Mouse (Mus musculus) cerebellum, adult 11 months (tissue): ENCODE measurements around the gene Dmxl2.

Experiments
- DNase-seq: peaks from one replicate; pipeline ENCODE4 v3.0.0; 2022

Dmxl2 gene

DNA sequence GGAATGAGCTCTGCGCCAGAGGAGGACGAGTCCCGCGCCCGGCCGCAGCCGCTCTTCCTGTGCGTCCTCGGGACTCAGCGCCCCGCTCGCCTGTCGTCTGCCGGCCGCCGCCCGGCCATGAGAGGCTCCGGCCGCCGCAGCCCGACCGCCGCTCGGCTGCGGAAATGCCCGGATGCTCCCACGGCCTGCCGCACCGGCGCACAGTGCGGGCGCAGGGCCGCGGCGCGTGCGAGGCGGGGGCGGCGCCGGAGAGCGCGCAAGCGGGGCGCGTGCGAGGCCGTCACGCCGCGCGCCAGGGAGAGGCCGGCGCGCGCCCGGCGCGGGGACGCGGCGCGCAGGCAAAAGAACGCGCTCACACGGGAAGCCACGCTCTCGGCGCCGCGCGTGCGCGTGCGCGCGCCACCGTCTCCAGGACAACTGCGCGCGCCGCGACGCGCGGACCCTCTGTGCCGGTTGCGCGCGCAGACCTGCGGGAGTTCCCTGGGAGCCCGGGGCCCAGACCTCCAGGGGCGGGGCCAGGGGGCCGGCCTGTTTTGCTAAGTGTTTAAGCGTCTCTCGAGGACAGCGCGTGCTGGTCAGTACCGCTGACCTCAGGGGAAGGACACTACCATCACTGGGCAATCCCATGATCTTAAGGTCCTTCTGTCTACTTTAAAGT, at the start of gene Dmxl2:
Dmxl2 (minus strand) TSS at position 174 of the 658 bp plus-strand sequence.
- DNase-seq = peak; percentile 90

DNA sequence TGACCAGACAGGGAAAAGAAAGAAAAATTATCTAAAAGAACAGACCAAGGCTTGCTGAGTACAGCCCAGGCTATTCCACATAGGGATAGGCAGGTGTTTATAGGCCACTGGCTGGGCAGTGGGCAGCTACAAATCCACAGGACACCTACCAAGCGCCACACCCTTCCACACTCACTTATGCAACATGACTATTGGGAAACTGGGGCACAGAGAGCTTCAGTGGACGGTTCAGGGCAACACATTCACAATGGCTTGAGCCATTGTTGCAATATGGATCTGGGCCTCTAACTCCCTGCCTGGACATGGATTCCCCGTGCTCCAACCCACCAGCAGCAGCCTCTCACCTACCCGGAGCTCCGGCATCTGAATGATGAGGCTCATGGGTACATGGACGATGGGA, 48.0 kb upstream of the Dmxl2 start:
- no peak for DNase-seq

DNA sequence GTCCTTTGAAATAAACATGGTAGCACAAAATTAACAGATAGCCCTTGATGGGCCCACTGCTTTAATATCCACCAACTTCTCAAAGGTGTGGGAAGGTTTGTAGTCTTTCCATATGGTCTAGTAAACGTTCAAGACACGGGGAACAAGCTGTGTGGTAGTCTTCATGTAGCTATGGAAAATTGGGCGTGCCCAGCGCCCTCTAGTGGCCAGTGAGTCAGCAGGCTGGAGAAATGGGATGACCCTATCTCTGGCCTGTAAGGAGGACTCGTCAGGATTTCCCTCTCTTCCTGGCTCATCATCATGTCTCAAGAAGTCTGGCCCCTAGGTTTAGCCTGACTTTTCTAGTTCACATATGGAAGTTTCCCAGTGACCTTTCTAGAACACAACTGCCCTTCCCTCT, 46.1 kb upstream of the Dmxl2 start:
- peak; percentile 66 for DNase-seq

DNA sequence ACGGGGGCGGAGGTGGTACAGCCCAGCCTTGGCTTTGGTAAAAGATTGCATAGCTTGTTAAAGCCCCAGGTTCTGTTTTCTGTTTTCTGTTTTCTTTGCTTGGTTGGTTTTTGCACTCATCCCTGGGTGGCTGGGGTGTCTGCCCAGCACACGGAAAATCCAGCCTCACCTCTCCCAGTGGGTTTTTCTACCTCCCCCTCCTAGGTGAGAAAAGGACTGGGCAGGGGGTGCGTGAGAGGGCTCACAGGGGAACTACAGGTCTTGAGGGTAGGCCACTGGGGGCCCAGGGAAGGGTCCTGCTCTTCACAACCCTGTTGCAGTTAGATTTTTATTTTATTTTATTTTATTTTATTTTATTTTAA, 43.5 kb upstream of the Dmxl2 start:
- DNase-seq = no peak

DNA sequence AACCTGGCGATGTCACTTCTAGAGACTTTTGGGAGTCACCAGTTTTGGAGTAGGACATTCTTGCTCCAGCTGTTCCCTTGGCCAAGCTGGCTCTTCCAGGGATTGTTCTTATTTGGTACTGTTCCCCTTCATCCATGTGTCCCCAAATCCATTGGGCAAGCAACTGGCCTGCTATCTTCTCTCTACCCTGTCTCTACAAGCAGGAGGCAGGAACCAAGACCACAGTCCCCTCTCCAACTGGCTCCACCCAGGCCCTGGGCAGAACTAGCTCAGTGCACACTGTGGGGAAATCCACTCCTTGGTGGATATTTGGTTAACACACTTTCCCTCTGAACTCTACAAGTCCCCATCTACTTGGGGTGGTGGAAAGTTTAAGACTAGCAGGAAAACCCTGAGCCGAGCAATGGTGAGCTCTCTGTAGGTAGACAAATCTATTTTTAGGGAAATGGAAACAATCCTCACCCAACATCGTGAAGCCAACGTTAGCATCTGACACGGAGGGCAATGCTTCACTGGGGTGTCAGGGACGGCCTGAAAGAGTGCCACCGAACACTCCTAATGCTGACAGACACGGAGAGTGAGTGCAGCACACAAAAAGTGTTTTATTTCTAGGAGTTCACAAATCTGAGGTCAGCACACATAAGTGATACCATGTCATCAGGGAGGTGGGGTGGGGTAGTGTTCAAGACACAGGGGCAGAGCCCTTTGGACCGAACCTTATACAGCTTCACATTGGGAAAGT, 43.0 kb upstream of the Dmxl2 start:
- no peak for DNase-seq

DNA sequence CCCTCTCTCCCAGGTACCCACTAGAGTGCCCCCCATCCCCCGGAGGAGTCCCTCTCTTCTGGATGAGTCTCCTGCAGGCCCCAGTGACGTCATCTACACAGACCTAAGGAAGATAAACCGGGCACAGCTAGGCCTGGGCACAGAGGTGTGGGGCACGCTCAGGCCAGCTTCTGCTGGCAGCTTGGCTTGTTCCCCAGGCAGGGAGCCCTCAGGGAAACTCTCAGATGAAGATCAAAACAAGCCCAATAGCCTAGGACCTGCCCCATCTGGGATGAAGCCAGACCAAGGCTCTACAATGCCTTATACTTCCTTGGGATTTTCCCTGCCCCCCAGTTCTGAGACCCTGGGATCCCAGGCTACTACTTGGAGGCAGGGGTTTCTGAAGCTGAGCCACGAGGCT, 39.4 kb upstream of the Dmxl2 start:
- DNase-seq = no peak

DNA sequence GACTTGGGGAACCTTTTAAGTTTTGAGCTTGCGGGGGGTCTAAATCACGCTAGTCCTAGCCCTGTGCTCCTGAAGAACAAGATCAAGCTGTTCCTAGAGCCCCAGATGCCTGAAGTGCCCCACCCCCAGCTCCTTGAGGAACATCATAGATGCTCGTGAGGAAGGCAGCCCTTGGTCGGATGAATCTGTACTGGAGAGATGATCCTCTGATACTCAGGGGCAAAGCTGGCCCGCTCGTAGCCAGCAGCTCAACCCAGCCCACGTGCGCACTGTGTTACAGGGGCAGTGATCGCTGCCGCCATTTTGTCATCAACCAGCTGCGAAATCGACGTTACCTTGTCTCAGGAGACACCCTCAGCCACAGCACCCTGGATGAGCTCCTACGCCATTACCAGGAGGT, 37.3 kb upstream of the Dmxl2 start, which contains the start of gene Sh2d7:
Sh2d7 (plus strand) TSS at position 301 of the 400 bp plus-strand sequence.
- DNase-seq = no peak

DNA sequence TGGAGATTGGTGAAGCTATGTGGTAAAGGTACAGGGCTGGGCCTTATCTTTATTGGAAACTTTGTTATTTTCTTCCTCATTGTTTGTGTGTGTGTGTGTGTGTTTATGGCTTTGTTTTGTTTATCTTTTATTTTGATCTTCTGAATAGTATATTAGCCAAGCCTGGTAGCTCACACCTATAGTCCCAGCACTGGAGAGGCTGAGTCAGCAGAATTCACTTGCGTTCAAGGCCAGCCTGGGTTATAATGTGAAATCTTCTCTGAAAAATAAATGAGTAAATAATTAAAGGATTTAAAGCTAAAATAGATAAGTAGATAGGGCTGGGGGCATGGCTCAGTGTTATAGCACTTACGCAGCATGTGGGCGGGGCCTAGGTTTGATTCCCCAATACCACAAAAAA, 36.8 kb upstream of the Dmxl2 start:
- DNase-seq = no peak

DNA sequence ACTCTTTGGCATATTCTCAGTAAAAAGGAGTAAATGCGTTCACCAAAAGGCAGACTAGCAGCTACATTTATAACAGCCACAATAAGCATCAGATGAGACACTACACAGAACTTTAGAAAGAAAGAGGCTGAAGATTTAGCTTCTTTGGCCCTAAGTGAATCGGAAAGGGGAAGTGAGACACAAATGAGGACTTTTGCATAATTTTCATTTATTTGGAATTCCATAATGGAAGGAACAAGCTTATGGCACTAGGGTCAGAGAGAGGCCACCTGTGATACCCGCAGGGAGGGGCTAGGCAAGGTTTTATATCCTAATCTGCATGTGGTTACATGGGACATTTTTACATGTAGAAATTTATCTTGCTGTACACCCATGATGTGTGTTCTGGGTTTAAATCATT, 36.1 kb upstream of the Dmxl2 start:
- DNase-seq = no peak

DNA sequence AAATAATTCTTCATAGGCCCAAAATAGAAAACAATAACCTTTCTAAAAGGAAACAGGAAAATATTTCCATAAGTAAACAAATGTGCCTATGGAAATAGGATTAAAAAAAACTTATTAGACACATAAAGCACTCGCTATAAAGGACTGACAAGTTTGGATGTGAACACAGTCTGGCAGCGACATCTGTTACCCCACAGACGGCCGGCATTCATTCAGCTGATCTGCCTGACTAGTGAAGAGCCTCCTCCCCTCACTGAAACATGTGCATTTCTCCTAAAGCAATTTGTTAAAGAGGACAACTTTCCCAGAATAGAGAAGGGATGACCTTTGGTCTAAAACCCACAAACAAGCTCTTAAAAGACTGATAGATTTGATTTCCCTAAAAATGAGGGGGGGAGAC, 35.6 kb upstream of the Dmxl2 start:
- DNase-seq = no peak

DNA sequence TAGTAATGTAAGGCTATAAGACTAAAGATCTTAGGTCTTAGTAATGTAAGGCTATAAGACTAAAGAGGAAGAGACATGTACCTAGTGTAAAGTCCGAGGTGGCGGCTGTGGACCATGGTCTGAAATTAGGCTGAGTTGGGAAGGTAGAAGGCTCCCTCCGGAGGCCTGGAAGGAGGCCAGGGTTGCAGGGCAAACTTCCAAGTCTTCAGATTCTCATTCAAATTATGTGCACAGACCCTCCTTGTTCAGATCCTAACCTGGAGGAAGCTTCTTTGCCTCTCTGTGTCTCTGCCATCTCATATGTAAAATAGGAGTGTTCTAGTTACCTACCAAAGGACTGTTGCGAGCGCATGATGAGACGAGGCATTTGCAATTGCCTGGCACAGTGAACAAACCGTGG, 34.8 kb upstream of the Dmxl2 start:
- DNase-seq = no peak

DNA sequence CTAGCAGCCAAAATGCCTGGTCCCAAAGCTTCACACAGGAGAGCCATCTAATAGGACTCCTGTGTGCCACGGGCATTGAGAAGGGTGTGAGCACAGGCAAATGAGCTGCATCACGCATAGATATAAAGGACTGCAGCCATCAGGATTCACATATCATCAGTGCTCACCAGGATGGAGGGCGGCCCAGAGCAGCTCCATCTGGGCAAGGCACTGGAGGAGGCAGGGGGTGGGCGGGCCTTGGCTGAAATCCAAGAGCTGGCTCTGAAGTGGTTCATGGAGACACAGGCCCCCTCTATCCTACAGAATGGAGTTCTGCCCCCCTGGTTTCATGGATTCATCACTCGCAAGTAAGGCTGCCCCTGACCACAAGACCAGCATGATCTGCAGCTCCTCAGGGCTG, 32.5 kb upstream of the Dmxl2 start:
- peak; percentile 27 for DNase-seq

DNA sequence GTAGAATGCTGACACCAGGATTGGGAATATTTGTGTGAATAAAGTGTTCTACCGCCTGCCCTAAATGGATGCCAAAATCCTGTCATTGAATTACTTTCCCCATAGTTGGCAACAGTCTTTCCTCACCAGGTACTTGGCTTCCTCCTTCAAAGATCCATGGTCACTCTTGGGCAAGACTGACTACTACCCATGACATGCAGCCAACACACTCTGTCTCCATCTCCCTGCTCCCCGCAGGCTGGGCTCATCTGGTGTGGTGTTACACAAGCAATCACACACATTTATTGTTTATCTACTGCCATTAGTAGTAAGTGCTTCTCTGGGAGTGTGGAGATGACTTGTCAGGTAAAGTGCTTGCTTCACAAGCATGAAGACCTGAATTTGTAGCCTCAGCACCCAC, 31.5 kb upstream of the Dmxl2 start:
- no peak for DNase-seq

DNA sequence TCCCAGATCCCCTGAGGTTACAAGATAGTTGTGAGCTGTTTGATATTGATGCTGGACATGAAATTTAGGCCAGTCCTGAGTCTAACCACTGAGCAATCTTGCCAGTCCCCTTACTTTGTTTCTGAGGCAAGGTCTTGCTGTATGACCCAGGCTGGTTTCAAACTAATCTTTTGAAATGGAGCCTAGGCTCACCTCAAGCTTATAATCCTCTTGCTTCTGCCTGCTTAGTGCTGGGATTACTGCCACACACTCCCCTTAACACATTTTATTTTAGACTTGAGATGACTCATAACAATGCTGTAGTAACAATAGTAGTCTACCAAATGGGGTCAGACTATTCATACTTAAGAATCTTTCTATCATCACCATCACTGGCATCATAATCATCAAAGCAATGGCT, 30.0 kb upstream of the Dmxl2 start:
- DNase-seq = no peak

DNA sequence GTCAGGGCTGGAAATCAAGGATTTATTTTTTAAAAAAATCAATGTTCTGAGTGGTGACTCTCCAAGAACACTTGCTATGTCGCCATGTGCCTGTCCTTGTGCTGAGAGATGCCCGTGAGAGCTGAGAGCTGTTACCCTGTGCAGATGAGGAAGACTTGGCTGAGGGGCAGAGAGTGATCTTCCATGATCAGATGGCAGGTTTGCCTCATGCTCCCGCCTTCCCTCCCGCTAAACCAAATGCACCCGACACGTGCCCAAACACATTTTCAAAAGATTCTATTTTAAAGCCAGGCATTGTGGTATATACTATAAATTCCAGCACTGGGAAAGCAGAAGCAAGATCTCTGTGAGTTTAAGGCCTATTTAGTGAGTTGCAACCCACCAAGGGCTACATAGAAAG, 29.4 kb upstream of the Dmxl2 start:
- no peak for DNase-seq

DNA sequence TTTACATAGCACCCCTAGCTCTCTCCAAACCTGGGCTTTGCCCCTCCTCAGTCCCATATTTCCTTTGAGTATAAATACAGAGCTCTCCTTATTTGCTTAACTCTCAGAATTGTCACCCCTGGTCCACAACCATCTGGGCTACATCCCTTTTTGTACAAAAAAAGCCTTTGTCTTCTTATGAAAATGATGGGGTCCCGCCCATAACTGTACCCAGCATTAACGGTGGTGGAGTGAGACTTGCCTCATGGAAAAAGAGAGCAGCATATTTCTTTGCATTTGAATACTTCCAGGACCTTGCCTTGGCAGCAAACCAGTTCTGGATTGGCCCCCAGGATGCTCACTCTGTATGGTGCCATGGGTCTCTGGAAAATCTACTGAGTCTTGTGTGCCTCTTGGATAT, 28.5 kb upstream of the Dmxl2 start:
- DNase-seq = no peak

DNA sequence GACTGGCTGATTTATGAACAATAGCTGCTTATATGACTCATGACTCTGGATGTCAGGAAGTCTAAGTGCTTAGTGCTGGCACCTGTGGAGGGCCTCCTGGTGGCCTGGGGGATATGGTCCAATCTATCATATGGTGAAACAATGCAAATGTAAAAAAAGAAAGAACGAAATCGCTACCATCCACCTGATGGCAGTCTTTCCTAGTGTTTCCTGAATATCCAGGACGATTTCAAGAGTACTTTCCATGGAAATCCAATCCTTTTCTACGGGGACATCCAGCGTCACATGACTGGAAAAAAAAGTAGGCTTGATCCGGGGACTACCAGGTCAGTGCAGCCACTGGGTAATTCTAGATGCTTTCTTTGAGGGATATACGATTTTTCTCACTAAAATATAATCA, 26.3 kb upstream of the Dmxl2 start:
- no peak for DNase-seq

DNA sequence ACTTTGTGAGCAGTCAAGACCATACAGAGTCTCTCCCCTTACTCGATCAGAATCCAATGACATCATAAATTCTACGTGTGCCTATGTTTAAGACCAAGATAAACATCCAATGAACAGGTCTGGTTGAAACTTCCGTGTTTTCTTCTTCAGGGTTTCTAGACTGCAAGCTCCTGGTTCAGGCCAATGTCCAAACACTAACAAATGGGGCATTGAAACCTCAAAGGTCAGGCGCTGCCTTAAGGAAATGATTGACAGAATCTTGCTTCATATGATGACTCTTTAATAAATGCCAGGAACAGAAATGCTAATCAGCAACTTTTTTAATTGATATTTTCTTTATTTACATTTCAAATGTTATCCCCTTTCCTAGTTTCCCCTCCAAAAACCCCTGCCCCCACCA, 18.9 kb upstream of the Dmxl2 start:
- DNase-seq = no peak

DNA sequence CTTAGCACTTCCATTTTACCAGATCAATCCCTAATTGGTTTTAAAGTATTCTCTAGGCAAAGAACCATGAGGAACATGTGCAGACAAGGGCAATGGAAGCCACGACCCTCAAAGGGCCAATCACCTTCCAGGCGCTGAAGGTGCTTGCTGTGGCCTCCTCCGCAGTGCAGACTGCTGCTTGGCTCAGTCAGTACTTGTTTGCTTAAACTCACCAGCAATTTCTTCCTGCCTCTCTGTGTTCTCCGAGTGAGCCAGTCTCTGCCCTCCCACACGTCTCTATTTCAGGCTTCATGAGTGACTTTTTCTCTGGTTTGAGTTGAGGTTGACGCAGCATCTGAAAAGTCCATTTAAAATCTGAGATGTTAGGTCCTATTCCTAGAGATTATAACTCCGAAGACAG, 17.5 kb upstream of the Dmxl2 start:
- no peak for DNase-seq

DNA sequence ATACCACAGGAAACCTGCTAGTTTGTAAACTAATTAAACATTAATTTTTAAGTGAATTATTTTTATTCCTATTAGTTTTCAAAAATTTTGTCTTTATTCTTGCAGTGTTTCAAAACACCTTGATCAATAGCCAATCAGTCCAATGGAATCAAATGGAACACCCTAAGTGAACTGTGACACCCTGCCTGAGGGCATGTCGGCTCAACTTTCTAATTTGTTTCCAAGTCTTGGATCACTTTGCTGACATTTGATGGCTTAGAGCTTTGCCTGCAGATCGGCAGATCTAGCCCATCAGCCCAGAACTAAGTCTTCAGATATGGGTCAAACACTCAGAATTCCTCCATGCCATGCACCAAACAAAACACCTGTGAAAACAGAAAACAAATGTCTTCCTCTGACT, 14.6 kb upstream of the Dmxl2 start:
- DNase-seq = no peak

DNA sequence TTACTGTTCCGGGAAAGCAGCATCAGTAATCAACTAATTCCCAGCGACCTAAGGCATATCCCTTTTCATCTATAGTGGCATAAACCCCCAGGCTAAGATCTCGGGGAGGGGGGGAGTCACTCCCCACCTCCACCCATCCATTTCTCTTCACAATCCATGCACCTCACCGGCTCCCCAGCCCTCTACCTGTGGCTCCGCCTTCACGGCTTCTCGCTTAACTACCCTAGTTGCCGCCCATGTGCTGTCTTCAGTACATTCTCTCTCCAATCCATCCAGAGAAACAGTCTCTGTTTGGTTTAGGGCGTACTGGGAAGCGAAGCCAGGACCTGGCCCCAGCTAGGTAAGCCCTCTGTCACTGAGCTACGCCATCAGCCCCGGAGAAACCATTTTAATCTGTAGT, 1.4 kb upstream of the Dmxl2 start:
- DNase-seq = peak; percentile 24

DNA sequence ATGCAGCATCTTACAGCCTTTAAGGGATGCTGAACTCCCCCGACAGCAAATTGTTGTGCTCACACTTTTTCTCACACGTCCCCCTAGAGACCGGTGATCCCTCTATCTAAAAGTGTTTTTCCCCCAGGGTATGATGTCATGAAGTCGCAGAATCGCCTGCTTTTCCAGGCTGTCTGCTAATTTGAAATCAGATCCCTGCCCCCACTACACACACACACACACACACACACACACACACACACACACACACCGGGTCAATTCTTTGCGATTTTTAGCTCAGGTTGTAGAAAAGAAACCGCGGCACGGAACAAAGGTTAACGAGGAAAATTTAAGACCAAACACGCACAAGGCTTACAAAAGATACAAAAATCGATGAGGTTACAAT, 677 bp upstream of the Dmxl2 start:
- DNase-seq = no peak

DNA sequence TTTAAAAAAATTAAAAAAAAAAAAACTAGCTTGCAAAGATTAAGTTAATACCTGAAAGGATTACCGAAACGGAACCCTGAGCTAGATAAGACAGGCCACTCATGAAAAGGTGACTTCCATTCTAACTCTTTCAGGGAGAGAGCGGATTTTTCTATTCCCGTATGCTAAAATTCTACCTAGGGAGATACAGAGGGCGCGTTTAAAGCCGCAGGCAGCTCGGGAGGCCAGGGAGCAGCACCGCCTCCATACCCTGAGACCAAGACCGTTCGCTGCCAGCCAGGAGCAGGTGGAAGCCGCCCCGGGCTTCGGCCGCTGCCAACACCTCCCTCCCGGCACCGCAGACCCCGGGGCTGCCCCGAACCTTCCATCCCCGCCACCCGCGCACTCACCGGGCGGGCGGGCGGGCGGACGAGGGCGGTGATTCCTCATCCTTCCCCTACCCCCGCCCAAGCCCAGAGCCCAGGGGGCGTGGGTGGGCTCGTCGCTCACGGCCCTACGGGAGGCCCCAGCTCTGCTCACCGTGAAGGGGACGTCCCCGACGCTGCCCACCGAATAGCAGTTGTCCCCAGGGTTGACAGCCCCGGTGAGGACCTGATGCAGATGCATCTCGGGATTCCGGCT, 484 bp downstream of the Dmxl2 start:
- DNase-seq = peak; percentile 68

DNA sequence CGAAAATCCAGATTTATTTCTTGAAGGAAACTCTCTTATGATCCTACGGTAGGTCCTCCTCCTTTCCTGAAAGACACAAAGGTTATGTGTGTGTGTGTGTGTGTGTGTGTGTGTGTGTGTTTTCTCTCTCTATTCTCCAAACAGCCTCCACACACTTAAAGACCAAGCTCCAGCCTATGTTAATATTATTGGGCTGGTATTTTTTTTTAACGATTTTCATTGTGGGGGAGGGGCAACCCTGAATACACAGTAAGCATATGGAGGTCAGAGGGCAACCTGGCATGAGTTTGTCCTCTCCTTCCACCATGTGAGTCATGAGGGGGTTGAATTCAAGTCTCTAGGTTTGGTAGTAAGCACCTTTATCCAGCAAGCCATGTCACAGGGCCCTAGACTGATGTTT, 1.6 kb downstream of the Dmxl2 start:
- no peak for DNase-seq

DNA sequence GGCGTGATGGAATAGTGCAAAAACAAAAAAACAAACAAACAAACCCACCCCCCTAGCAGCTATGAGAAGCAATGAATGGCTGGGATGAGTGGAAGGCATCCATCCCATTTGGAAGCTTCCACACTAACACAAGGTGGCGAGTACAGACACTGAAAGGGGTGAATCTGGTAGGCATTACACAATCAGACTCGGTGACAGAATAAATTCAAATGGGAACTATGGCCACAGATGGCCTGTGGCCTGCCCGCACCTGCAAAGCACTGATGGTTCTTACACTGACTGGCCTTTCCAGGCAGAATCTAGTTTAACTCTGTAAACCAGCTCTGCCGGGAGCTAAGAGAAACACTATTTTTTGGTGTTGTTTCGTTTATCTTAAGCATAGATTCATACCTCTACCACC, 2.1 kb downstream of the Dmxl2 start:
- DNase-seq = no peak
